Mouse (Mus musculus) hindbrain, postnatal 0 days (tissue): ENCODE data around the gene Golim4. TPM values are rescaled to one million over a fixed set of nuclear protein-coding genes. Genes with fewer than 3 reads are reported as not detected.
"Not testable (repeated sequence)": the region's sequence is repeated elsewhere in the genome, so short reads cannot be mapped to it uniquely, and the experiment has no call there.

Experiments
- ATAC-seq: fragments of 200-750 bp; cut with Nextera tagmentation; 2 replicates; pipeline ENCODE4 v1.8.0; 2017; ENCODE audit warnings: mild to moderate bottlenecking, moderate TSS enrichment, moderate library complexity
- DNase-seq: peaks from one replicate; pipeline ENCODE4 v3.0.0-alpha.2; 2015; ENCODE audit warnings: low spot score
- H3K27ac ChIP-seq: fragments of 300-500 bp; sonication (generic); 2 replicates; pipeline ENCODE4 v1.5.1; 2014; ENCODE audit warnings: mild to moderate bottlenecking
- H3K27me3 ChIP-seq: fragments of 300-500 bp; sonication (generic); 2 replicates; pipeline ENCODE4 v1.6.1; 2014; ENCODE audit warnings: low read length, mixed read lengths; ENCODE audit not compliant: insufficient read depth
- H3K36me3 ChIP-seq: fragments of 300-500 bp; sonication (generic); 2 replicates; pipeline ENCODE4 v1.6.1; 2014; ENCODE audit warnings: low read length, mixed read lengths; ENCODE audit not compliant: insufficient read depth
- H3K4me1 ChIP-seq: fragments of 300-500 bp; sonication (generic); 2 replicates; pipeline ENCODE4 v1.6.1; 2014; ENCODE audit warnings: antibody characterized with exemption, low read length, mixed read lengths; ENCODE audit not compliant: insufficient read depth
- H3K4me2 ChIP-seq: fragments of 300-500 bp; sonication (generic); 2 replicates; pipeline ENCODE4 v1.6.1; 2014; ENCODE audit warnings: low read depth, mild to moderate bottlenecking, low read length, moderate library complexity, mixed read lengths
- H3K4me3 ChIP-seq: fragments of 300-500 bp; sonication (generic); 2 replicates; pipeline ENCODE4 v1.5.1; 2014; ENCODE audit warnings: low read length
- H3K9ac ChIP-seq: fragments of 300-500 bp; sonication (generic); replicated peaks from 2 replicates; pipeline ENCODE4 v1.6.1; 2014; ENCODE audit warnings: mild to moderate bottlenecking, low read length, moderate library complexity, mixed read lengths
- H3K9me3 ChIP-seq: fragments of 300-500 bp; sonication (generic); 2 replicates; pipeline ENCODE4 v1.6.1; 2016; ENCODE audit warnings: low read length, mixed read lengths
- CTCF ChIP-seq: IDR thresholded peaks from 2 replicates; pipeline ENCODE4 v1.5.1; 2016; ENCODE audit warnings: antibody characterized with exemption, control low read depth, low read depth
- WGBS: fragments of 180-500 bp; shearing (Covaris S2); extraction: QIAGEN DNeasy Blood & Tissue Kit; methylation state at CpG from one replicate; pipeline ENCODE4 v1.1.7; 2014; 5-methylcytosine and 5-hydroxymethylcytosine counted together
- polyA plus RNA-seq: library from polyadenylated mRNA; unstranded; fragments of >200 nt; fragmentation: Nextera tagmentation; extraction: Ambion mirVana; gene quantifications from 2 replicates; pipeline ENCODE4 v1.2.1, GENCODE M21; 2015
- total RNA-seq: library from RNA; depleted of rRNA; stranded (reverse); fragments of >200 nt; gene quantifications from 2 replicates; pipeline ENCODE4 v1.2.3, GENCODE M21; 2014; rRNA removed

Gene Golim4
- total RNA-seq (15.1 and 22.5 TPM in 2 replicates), polyA plus RNA-seq (21.6 and 23.3 TPM in 2 replicates)

GRCm38 (mm10) chr3:75956551-75957302 lies at the start of gene Golim4:
Golim4 (minus strand) TSS chr3:75956949.
- peak within 1 kb of the TSS; percentile 78 for H3K4me3 ChIP-seq
- peak within 1 kb of the TSS; percentile 88 for H3K4me2 ChIP-seq
- peaks cover 15% of the 10 kb centered on the region; the same call in 1 of the 2 replicates for H3K4me1 ChIP-seq
- DNase-seq = peak; percentile 96
- peak within 1 kb of the TSS; percentile 65 for H3K9ac ChIP-seq
- no peaks in the 10 kb centered on the region for H3K27me3 ChIP-seq
- H3K27ac ChIP-seq = peak within 1 kb of the TSS; percentile 88
- no peaks in the 10 kb centered on the region for H3K9me3 ChIP-seq
- WGBS = under 1% methylated on average over 53 of the region's 53 CpGs
- TF ChIP-seq CTCF = peak; percentile 30; the same call in 1 of the 2 replicates
- peak; percentile 99 for ATAC-seq
- no peaks in the 10 kb centered on the region for H3K36me3 ChIP-seq

GRCm38 (mm10) chr3:76005621-76006020 lies 48.9 kb upstream of the Golim4 start:
- Histone ChIP-seq H3K27ac (no peak overlapping the region), H3K4me3 (no peak overlapping the region), H3K9ac (no peak overlapping the region), H3K4me2 (no peak overlapping the region), H3K27me3 (no peaks in the 10 kb centered on the region), H3K9me3 (0 out of 2 replicates have a peak, but pooled peaks cover 2% of the 10 kb centered on the region), H3K4me1 (no peaks in the 10 kb centered on the region), H3K36me3 (no peaks in the 10 kb centered on the region)
- ATAC-seq (no peak), DNase-seq (no peak)
- TF ChIP-seq CTCF = no peak
- WGBS = 81% methylated on average over 5 of the region's 5 CpGs

- peak; percentile 75 for TF ChIP-seq CTCF
- peak; percentile 80 for DNase-seq
- Histone ChIP-seq H3K4me2 (no peak overlapping the region), H3K27me3 (no peaks in the 10 kb centered on the region), H3K4me1 (no peaks in the 10 kb centered on the region), H3K9me3 (0 out of 2 replicates have a peak, but pooled peaks cover 2% of the 10 kb centered on the region), H3K4me3 (no peak overlapping the region), H3K27ac (no peak overlapping the region), H3K9ac (no peak overlapping the region), H3K36me3 (no peaks in the 10 kb centered on the region)
- ATAC-seq = peak; percentile 73; the same call in 1 of the 2 replicates
- WGBS = 40% methylated on average over 4 of the region's 4 CpGs
Observed at GRCm38 (mm10) chr3:76001156-76001555, 44.4 kb upstream of the Golim4 start.

GRCm38 (mm10) chr3:76000481-76000880 lies 43.7 kb upstream of the Golim4 start:
- no peaks in the 10 kb centered on the region for H3K36me3 ChIP-seq
- no peaks in the 10 kb centered on the region for H3K27me3 ChIP-seq
- H3K4me1 ChIP-seq = no peaks in the 10 kb centered on the region
- H3K9me3 ChIP-seq = 0 out of 2 replicates have a peak, but pooled peaks cover 2% of the 10 kb centered on the region
- ATAC-seq = no peak
- no peak overlapping the region for H3K9ac ChIP-seq
- no peak overlapping the region for H3K27ac ChIP-seq
- no peak overlapping the region for H3K4me3 ChIP-seq
- H3K4me2 ChIP-seq = no peak overlapping the region
- no peak for DNase-seq
- 57% methylated on average over 2 of the region's 2 CpGs for whole genome bisulfite sequencing
- no peak for TF ChIP-seq CTCF

GRCm38 (mm10) chr3:75981031-75981750 lies 24.4 kb upstream of the Golim4 start:
- DNase-seq = peak; percentile 2
- H3K27ac ChIP-seq, ATAC-seq, H3K36me3 ChIP-seq, H3K4me2 ChIP-seq, H3K4me1 ChIP-seq, H3K9me3 ChIP-seq, H3K27me3 ChIP-seq, H3K4me3 ChIP-seq, H3K9ac ChIP-seq: not testable (repeated sequence)
- WGBS = 85% methylated on average over 2 of the region's 2 CpGs
- TF ChIP-seq CTCF = peak; percentile 41

GRCm38 (mm10) chr3:75962784-75963772 lies 6.3 kb upstream of the Golim4 start:
- H3K27ac ChIP-seq, H3K4me2 ChIP-seq, ATAC-seq, H3K4me3 ChIP-seq, H3K9ac ChIP-seq, H3K9me3 ChIP-seq, H3K36me3 ChIP-seq, DNase-seq, H3K4me1 ChIP-seq, H3K27me3 ChIP-seq: not testable (repeated sequence)
- WGBS = 95% methylated on average over 2 of the region's 2 CpGs
